Mouse (Mus musculus) ES-Bruce4 (cell line): ENCODE measurements at regions not wholly inside any gene's neighbourhood (a gene's known extent, or its start where the extent isn't known, plus 50 kb on each side); places are given as distances from the start of the nearest gene placed in this dataset.

Experiments
- H3K27ac ChIP-seq: 2 replicates; pipeline ENCODE4 v1.5.1; 2012; ENCODE audit warnings: low read length, inconsistent platforms; ENCODE audit not compliant: insufficient read depth
- H3K27me3 ChIP-seq: 2 replicates; pipeline ENCODE4 v1.6.1; 2012; ENCODE audit warnings: mild to moderate bottlenecking, low read length, inconsistent platforms; ENCODE audit not compliant: control insufficient read depth, poor library complexity, insufficient read depth, severe bottlenecking
- H3K36me3 ChIP-seq: 2 replicates; pipeline ENCODE4 v1.6.1; 2012; ENCODE audit warnings: inconsistent platforms, mild to moderate bottlenecking, low read length, moderate library complexity; ENCODE audit not compliant: control insufficient read depth, poor library complexity, insufficient read depth, severe bottlenecking
- H3K4me1 ChIP-seq: one replicate; pipeline ENCODE4 v1.8.1; 2011; ENCODE audit warnings: low read length; ENCODE audit not compliant: control insufficient read depth, insufficient read depth
- H3K4me3 ChIP-seq: 2 replicates; pipeline ENCODE4 v1.5.1; 2011; ENCODE audit warnings: low read depth, mild to moderate bottlenecking, low read length
- H3K9ac ChIP-seq: 2 replicates; pipeline ENCODE4 v1.6.1; 2012; ENCODE audit warnings: low read depth, mild to moderate bottlenecking, inconsistent platforms; ENCODE audit not compliant: poor library complexity, severe bottlenecking
- H3K9me3 ChIP-seq: replicated peaks from 2 replicates; pipeline ENCODE4 v1.6.1; 2012; ENCODE audit warnings: mild to moderate bottlenecking, low read length, inconsistent platforms; ENCODE audit not compliant: control insufficient read depth, poor library complexity, insufficient read depth, severe bottlenecking
- CTCF ChIP-seq: IDR thresholded peaks from one replicate; pipeline ENCODE4 v1.8.1; 2011; ENCODE audit warnings: low read depth, low read length
- EP300 ChIP-seq: IDR thresholded peaks from 2 replicates; pipeline ENCODE4 v1.6.1; 2011; ENCODE audit warnings: low read depth, low read length; ENCODE audit not compliant: insufficient read depth
- POLR2A ChIP-seq: IDR thresholded peaks from one replicate; pipeline ENCODE4 v1.8.1; 2011; ENCODE audit warnings: low read length; ENCODE audit not compliant: insufficient read depth

DNA sequence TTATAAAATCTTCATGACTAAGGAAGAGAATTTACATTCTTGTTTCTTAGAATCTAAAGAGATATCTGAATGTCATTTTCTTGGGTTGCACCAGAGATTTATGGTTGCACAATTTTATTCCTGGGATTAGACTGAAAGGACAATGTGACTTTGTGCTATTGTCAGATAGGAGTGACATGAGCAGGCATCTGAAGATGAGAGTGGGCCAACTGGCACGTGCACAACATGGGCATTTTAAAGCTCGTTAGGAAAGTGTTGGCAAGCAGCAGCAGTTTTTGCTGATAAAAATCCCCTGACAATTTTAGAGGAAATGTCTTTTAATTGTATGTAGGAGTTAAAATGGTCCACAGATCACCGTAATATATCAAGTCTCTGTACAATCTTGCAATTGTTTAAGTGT lies 178.9 kb upstream of the Tecrl start:
- H3K9ac ChIP-seq = no peak overlapping the region
- H3K27me3 ChIP-seq = no peaks in the 10 kb centered on the region
- H3K9me3 ChIP-seq = no peaks in the 10 kb centered on the region
- TF ChIP-seq POLR2A = no peak
- no peaks in the 10 kb centered on the region for H3K36me3 ChIP-seq
- no peaks in the 10 kb centered on the region for H3K4me1 ChIP-seq
- H3K27ac ChIP-seq = no peak overlapping the region
- H3K4me3 ChIP-seq = no peak overlapping the region

- Histone ChIP-seq H3K27ac (no peak overlapping the region), H3K4me1 (no peaks in the 10 kb centered on the region), H3K27me3 (no peaks in the 10 kb centered on the region), H3K36me3 (no peaks in the 10 kb centered on the region), H3K9ac (no peak overlapping the region), H3K9me3 (no peaks in the 10 kb centered on the region), H3K4me3 (no peak overlapping the region)
- TF ChIP-seq CTCF = no peak
- TF ChIP-seq EP300 = no peak
- no peak for TF ChIP-seq POLR2A
Observed at GRCm38 (mm10) chr5:83518661-83519060, 163.7 kb upstream of the Tecrl start.

GRCm38 (mm10) chr5:83484135-83484534 lies 129.1 kb upstream of the Tecrl start:
- H3K4me1 ChIP-seq = no peaks in the 10 kb centered on the region
- TF ChIP-seq POLR2A = no peak
- no peak for TF ChIP-seq CTCF
- TF ChIP-seq EP300 = no peak
- H3K36me3 ChIP-seq = no peaks in the 10 kb centered on the region
- H3K27ac ChIP-seq = no peak overlapping the region
- no peaks in the 10 kb centered on the region for H3K27me3 ChIP-seq
- no peak overlapping the region for H3K9ac ChIP-seq
- no peaks in the 10 kb centered on the region for H3K9me3 ChIP-seq
- H3K4me3 ChIP-seq = no peak overlapping the region

- TF ChIP-seq CTCF = peak; percentile 29
- TF ChIP-seq POLR2A = no peak
- Histone ChIP-seq H3K9me3 (no peaks in the 10 kb centered on the region), H3K36me3 (no peaks in the 10 kb centered on the region), H3K4me3 (no peak overlapping the region), H3K9ac (no peak overlapping the region), H3K27me3 (no peaks in the 10 kb centered on the region), H3K27ac (no peak overlapping the region), H3K4me1 (no peaks in the 10 kb centered on the region)
Observed at GRCm38 (mm10) chr5:83440259-83440658, 85.3 kb upstream of the Tecrl start.

- H3K27ac ChIP-seq = no peak overlapping the region
- no peaks in the 10 kb centered on the region for H3K4me1 ChIP-seq
- TF ChIP-seq EP300 = no peak
- TF ChIP-seq CTCF = no peak
- no peak for TF ChIP-seq POLR2A
- no peaks in the 10 kb centered on the region for H3K9me3 ChIP-seq
- no peaks in the 10 kb centered on the region for H3K27me3 ChIP-seq
- no peak overlapping the region for H3K4me3 ChIP-seq
- no peaks in the 10 kb centered on the region for H3K36me3 ChIP-seq
- H3K9ac ChIP-seq = no peak overlapping the region
Observed at GRCm38 (mm10) chr5:83436510-83436909, 81.5 kb upstream of the Tecrl start.

DNA sequence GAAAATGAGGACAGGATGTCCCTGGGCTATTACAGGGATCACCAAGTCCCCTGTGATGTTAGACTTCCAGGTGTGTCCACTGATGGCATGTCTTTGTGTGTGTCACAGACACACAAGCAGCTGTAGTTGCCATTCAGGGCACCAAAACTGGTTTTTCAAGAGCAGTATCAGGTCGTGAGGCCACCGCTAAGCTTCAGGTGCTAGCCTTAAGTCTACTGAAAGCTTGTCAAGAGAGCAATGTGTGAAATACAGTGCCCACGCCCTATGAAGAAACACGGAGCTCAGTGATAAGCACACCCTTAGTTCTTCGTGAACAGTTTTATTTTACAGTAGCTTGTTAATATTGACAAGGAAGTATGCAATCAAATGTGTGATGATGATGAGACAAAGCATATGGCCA lies 66.7 kb upstream of the Tecrl start:
- Histone ChIP-seq H3K27me3 (no peaks in the 10 kb centered on the region), H3K9me3 (no peaks in the 10 kb centered on the region), H3K4me1 (no peaks in the 10 kb centered on the region), H3K27ac (no peak overlapping the region), H3K36me3 (no peaks in the 10 kb centered on the region), H3K9ac (no peak overlapping the region), H3K4me3 (no peak overlapping the region)
- TF ChIP-seq CTCF = no peak
- no peak for TF ChIP-seq POLR2A
- no peak for TF ChIP-seq EP300

DNA sequence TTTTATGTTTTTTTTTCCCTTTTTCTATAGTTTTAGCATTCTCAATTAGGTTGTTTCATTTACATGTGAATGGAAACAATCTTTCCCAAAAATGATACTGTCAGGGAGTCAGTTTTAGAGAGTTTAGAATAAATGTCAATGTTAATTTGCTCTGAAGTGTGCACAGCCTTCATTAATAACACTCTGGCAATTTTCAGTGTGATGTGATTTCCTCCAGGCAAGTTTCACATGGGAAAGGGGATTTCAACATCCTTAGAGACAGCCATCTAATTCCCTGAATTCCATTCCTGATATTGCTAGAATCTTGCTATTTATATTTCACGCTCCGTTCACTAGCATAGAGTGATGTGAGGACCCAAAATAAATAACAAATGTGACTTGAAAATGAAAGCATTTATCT lies 55.2 kb upstream of the Tecrl start:
- Histone ChIP-seq H3K4me3 (no peak overlapping the region), H3K9ac (no peak overlapping the region), H3K9me3 (no peaks in the 10 kb centered on the region), H3K4me1 (no peaks in the 10 kb centered on the region), H3K27ac (no peak overlapping the region), H3K27me3 (no peaks in the 10 kb centered on the region; the same call in 1 of the 2 replicates), H3K36me3 (no peaks in the 10 kb centered on the region)
- TF ChIP-seq CTCF (no peak), EP300 (no peak), POLR2A (no peak)
